Mouse (Mus musculus) heart, embryonic 11.5 days (tissue): ENCODE data around the gene Tep1. TPM values are rescaled to one million over a fixed set of nuclear protein-coding genes. Genes with fewer than 3 reads are reported as not detected.
A peak's percentile ranks its signal among the peaks of the same experiment; 100 is the strongest.

ENCODE experiments used
- ATAC-seq: fragments of 200-750 bp; cut with Nextera tagmentation; replicated peaks from 2 replicates; pipeline ENCODE4 v1.8.0; 2017; ENCODE audit warnings: moderate library complexity; ENCODE audit not compliant: insufficient number of reproducible peaks, low FRiP score, low TSS enrichment
- H3K27ac ChIP-seq: fragments of 300-500 bp; sonication (generic); 2 replicates; pipeline ENCODE4 v1.5.1; 2014; ENCODE audit warnings: mild to moderate bottlenecking, low read depth, low read length
- H3K27me3 ChIP-seq: fragments of 300-500 bp; sonication (generic); 2 replicates; pipeline ENCODE4 v1.6.1; 2014; ENCODE audit warnings: mild to moderate bottlenecking, low read length, mixed read lengths; ENCODE audit not compliant: control insufficient read depth, insufficient read depth
- H3K36me3 ChIP-seq: fragments of 300-500 bp; sonication (generic); 2 replicates; pipeline ENCODE4 v1.6.1; 2014; ENCODE audit warnings: mild to moderate bottlenecking, low read length, moderate library complexity, mixed read lengths; ENCODE audit not compliant: control insufficient read depth, insufficient read depth
- H3K4me1 ChIP-seq: fragments of 300-500 bp; sonication (generic); 2 replicates; pipeline ENCODE4 v1.6.1; 2014; ENCODE audit warnings: low read length; ENCODE audit not compliant: control insufficient read depth, insufficient read depth
- H3K4me2 ChIP-seq: fragments of 300-500 bp; sonication (generic); 2 replicates; pipeline ENCODE4 v1.6.1; 2014; ENCODE audit warnings: mild to moderate bottlenecking, moderate library complexity
- H3K4me3 ChIP-seq: fragments of 300-500 bp; sonication (generic); 2 replicates; pipeline ENCODE4 v1.5.1; 2014; ENCODE audit warnings: low read depth, low read length
- H3K9ac ChIP-seq: fragments of 300-500 bp; sonication (generic); 2 replicates; pipeline ENCODE4 v1.6.1; 2014; ENCODE audit warnings: mild to moderate bottlenecking, low read depth, low read length, moderate library complexity
- H3K9me3 ChIP-seq: fragments of 300-500 bp; sonication (generic); replicated peaks from 2 replicates; pipeline ENCODE4 v1.6.1; 2016; ENCODE audit warnings: low read length; ENCODE audit not compliant: control insufficient read depth
- WGBS: fragments of 180-500 bp; shearing (Covaris S2); extraction: QIAGEN DNeasy Blood & Tissue Kit; methylation state at CpG from one replicate; pipeline ENCODE4 v1.1.7; 2014; ENCODE audit not compliant: insufficient replicate concordance; 5-methylcytosine and 5-hydroxymethylcytosine counted together
- polyA plus RNA-seq: library from polyadenylated mRNA; unstranded; fragments of >200 nt; fragmentation: Nextera tagmentation; extraction: Ambion mirVana; gene quantifications from 2 replicates; pipeline ENCODE4 v1.2.1, GENCODE M21; 2014

Gene Tep1
- polyA plus RNA-seq, 1 experiment from 2014 or later = 4.4 TPM

DNA sequence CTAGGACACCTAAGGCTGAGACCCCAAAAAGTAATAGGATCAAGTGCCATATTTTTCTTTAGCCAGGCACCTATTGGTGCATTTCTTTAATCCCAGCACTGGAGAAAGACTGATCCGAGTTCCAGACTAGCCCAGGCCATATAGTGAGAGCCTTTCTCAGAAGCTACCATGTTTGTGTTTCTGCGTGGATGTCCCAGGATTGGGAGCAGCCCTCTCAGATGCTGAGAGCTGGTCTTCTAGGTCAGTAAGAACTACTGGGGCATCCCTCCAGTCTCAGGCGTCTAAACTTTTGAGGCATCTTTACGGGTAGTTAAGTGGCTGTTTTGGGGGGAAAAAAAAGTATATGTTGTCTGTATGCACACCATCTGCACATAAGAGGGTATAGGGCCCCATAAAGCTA lies 74.4 kb downstream of the Tep1 start:
- H3K4me3 ChIP-seq = no peak overlapping the region
- no peaks in the 10 kb centered on the region for H3K27me3 ChIP-seq
- no peak overlapping the region for H3K27ac ChIP-seq
- ATAC-seq = no peak
- H3K9ac ChIP-seq = no peak overlapping the region
- no peak overlapping the region for H3K4me2 ChIP-seq
- no peaks in the 10 kb centered on the region for H3K4me1 ChIP-seq
- no peaks in the 10 kb centered on the region for H3K9me3 ChIP-seq
- WGBS = 77% methylated on average over 4 of the region's 4 CpGs
- H3K36me3 ChIP-seq = no peaks in the 10 kb centered on the region

DNA sequence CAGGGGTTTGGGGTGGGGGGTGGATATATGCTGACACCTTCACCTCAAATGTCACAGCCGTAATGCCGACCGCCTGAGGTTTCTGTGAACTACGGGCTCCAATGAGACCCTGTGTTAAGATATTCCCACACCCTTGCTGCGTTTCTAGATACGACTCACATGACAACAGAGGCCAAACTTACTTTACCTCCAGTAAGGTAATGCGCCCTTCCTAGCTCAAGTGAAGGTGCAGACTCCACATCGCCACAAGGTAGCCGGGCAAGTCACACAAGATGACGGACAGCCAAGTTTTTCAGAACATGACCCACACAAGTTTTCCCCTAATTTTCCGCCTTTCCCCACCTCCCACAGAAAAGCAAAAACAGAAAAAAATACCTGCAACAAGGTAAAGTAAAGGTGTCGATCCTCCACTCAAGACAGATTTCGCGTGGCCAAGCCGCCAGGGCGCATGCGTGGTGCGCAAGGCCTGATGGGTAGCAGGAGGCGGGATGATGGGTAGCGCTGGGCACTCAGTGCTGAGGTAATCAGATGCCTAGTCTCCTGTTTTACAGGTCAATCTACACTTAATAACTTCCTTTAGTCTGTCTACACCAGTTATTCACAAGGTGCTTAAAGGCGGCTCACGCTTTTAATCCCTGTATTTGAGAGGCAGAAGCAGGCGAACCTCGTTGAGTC lies 75.0 kb downstream of the Tep1 start:
- H3K36me3 ChIP-seq = no peaks in the 10 kb centered on the region
- H3K4me3 ChIP-seq = no peak overlapping the region
- no peak overlapping the region for H3K4me2 ChIP-seq
- no peaks in the 10 kb centered on the region for H3K4me1 ChIP-seq
- 86% methylated on average over 24 of the region's 24 CpGs for WGBS
- no peaks in the 10 kb centered on the region for H3K27me3 ChIP-seq
- no peak overlapping the region for H3K27ac ChIP-seq
- no peak overlapping the region for H3K9ac ChIP-seq
- no peak for ATAC-seq
- no peaks in the 10 kb centered on the region for H3K9me3 ChIP-seq

DNA sequence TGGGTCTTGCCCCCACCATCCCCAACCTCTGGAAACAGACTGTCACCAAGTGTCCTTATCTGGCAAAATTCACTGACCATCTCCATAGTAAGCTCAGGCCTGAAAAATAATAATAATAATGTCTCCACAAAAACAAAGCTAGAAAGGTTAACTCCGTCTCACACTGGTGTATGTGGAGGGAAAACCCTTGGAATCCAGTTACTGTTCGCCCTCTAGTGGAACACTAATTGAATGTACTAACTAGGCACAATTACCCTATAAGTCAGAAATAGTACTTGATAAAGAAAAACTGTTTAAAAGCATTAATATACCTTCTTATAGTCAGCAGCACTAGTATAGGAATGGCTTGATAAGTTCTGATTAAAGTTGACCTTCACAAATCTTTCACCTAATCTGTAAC lies 82.2 kb downstream of the Tep1 start:
- Histone ChIP-seq H3K9me3 (no peaks in the 10 kb centered on the region), H3K4me3 (no peak overlapping the region), H3K36me3 (no peaks in the 10 kb centered on the region), H3K27me3 (no peaks in the 10 kb centered on the region), H3K27ac (no peak overlapping the region), H3K9ac (no peak overlapping the region), H3K4me1 (0 out of 2 replicates have a peak, but pooled peaks cover 2% of the 10 kb centered on the region), H3K4me2 (no peak overlapping the region)
- ATAC-seq = no peak
- WGBS = 9% methylated on average over 2 of the region's 2 CpGs

DNA sequence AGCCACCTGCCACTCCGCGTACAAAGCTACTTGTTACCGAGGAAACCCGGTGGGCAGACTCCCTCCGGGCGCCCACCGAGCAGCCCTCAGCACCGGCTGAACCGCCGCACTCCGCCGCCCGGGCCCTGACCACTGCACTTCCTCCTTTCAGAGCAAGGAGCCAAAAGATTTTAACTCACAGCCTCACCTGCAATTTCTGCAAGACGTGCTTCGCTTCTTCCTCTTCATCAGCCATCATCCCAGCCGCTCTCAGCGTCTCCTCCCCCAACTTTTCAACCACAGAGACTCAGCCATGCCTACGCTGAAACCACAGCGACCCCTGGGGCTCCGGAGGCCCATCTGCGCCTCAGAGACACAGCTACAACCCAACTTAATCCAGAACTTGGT lies 85.1 kb downstream of the Tep1 start, which contains the start of gene Ttc5:
Ttc5 (minus strand) TSS at position 269 of the 387 bp plus-strand sequence.
- H3K27me3 ChIP-seq = no peaks in the 10 kb centered on the region
- 0 out of 2 replicates have a peak within 1 kb of the TSS, but pooled peaks have one; percentile 22 for H3K27ac ChIP-seq
- peak within 1 kb of the TSS; percentile 83 for H3K9ac ChIP-seq
- H3K4me3 ChIP-seq = peak within 1 kb of the TSS; percentile 88
- H3K4me2 ChIP-seq = peak within 1 kb of the TSS; percentile 63
- H3K4me1 ChIP-seq = 0 out of 2 replicates have a peak, but pooled peaks cover 2% of the 10 kb centered on the region
- peak; percentile 90 for ATAC-seq
- H3K36me3 ChIP-seq = peaks cover 6% of the 10 kb centered on the region; the same call in 1 of the 2 replicates
- H3K9me3 ChIP-seq = no peaks in the 10 kb centered on the region
- under 1% methylated on average over 21 of the region's 21 CpGs for WGBS

DNA sequence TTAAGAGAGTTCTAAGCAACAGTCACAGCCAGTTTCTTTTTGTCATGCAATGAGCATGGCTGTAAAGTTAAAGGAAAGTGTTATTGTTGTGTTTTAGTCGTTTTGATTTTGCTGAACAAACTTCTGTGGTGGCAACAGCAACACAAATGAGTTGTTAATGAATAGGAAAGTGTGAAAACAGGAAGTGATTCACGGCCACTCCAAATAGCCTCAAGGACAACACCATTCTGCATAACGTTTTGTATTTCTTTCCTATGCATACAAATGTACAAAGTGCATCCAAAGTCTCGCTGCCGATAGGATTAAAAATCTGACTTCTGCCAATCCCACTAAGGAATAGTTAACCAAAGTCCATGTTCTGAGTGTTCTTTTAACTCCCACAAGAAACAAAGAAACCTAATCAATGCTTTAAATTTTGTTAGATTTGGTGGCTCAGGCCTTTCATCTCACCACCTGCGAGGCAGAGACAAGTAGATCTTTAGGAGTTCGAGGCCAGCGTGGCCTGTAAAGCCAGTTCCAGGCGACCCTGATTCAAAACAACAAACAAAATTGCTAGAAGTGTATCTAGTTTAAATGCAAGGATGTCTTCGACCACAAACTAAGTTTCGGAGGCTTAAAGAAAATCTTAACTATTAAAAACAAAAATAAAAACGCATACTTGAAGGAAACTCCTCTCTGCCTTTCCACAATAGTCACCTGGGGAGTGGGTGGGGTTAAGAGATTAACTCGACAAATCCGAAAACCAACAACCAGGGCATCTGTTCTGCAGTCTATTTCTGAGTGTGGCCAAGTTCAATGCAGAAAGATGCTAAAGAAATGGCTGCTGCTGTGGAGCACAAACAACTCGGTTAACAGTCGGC lies 85.7 kb downstream of the Tep1 start:
- peak overlapping the region; percentile 83 for H3K9ac ChIP-seq
- ATAC-seq = no peak
- WGBS = 23% methylated on average over 16 of the region's 16 CpGs
- H3K4me2 ChIP-seq = peak overlapping the region; percentile 63
- peaks cover 6% of the 10 kb centered on the region; the same call in 1 of the 2 replicates for H3K36me3 ChIP-seq
- 0 out of 2 replicates have a peak, but pooled peaks cover 2% of the 10 kb centered on the region for H3K4me1 ChIP-seq
- peak overlapping the region; percentile 88 for H3K4me3 ChIP-seq
- H3K9me3 ChIP-seq = no peaks in the 10 kb centered on the region
- H3K27me3 ChIP-seq = no peaks in the 10 kb centered on the region
- H3K27ac ChIP-seq = 0 out of 2 replicates have a peak overlapping the region, but pooled peaks have one; percentile 22

DNA sequence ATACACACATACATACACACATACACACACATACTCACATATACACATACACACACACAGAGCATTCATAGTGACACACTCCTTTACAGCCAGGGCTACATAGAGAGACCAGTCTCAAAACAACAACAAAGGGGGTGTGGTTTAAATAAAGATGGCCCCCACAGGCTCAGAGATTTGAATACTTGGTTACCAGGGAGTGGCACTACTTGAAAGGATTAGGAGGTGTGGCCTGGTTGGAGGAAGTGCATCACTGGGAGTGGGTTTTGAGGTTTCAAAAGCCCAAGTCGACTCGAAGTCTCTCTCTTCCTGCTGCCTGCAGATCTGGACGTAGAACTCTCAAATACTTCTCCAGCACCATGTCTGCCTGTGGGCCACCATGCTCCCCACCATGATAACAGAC lies 88.2 kb downstream of the Tep1 start:
- Histone ChIP-seq H3K27ac (no peak overlapping the region), H3K4me1 (0 out of 2 replicates have a peak, but pooled peaks cover 2% of the 10 kb centered on the region), H3K9ac (no peak overlapping the region), H3K36me3 (peaks cover 10% of the 10 kb centered on the region; the same call in 1 of the 2 replicates), H3K9me3 (no peaks in the 10 kb centered on the region), H3K4me3 (no peak overlapping the region), H3K4me2 (no peak overlapping the region), H3K27me3 (no peaks in the 10 kb centered on the region)
- no peak for ATAC-seq
- 92% methylated on average over 3 of the region's 3 CpGs for WGBS

Other genes with a start within 250 kb of the Tep1 start
- not detected in 2 replicates for gene Olfr745, start 231.2 kb downstream of the Tep1 start, polyA plus RNA-seq
- not detected in 2 replicates for gene Olfr746, start 223.5 kb downstream of the Tep1 start, polyA plus RNA-seq
- not detected in 2 replicates for gene Olfr747, start 177.4 kb downstream of the Tep1 start, polyA plus RNA-seq
- not detected in 2 replicates for gene Olfr748, start 163.2 kb downstream of the Tep1 start, polyA plus RNA-seq
- gene Olfr749, start 125.5 kb downstream of the Tep1 start, polyA plus RNA-seq = not detected in 2 replicates
- gene Ttc5, start 85.0 kb downstream of the Tep1 start, polyA plus RNA-seq = 51.7 and 55.8 TPM in 2 replicates
- gene Ccnb1ip1, start 62.8 kb downstream of the Tep1 start, polyA plus RNA-seq = not detected in 2 replicates
- 45.2 and 48.5 TPM in 2 replicates for gene Parp2, start 62.7 kb downstream of the Tep1 start, polyA plus RNA-seq
- 0.11 TPM in 1 of 2 replicates, not detected in the other for gene Klhl33, start 26.9 kb upstream of the Tep1 start, polyA plus RNA-seq
- gene Osgep, start 54.3 kb upstream of the Tep1 start, polyA plus RNA-seq = 124 and 136 TPM in 2 replicates
- 177 and 188 TPM in 2 replicates for gene Apex1, start 54.4 kb upstream of the Tep1 start, polyA plus RNA-seq
- 30.3 and 33.6 TPM in 2 replicates for gene Pip4p1, start 60.3 kb upstream of the Tep1 start, polyA plus RNA-seq
- gene Pnp, start 60.5 kb upstream of the Tep1 start, polyA plus RNA-seq = 46.6 and 49.6 TPM in 2 replicates
- not detected in 2 replicates for gene Gm49342, start 74.0 kb upstream of the Tep1 start, polyA plus RNA-seq
- gene Pnp2, start 85.4 kb upstream of the Tep1 start, polyA plus RNA-seq = 0.47 and 0.61 TPM in 2 replicates
- 0.23 and 0.24 TPM in 2 replicates for gene Rnase10, start 137.2 kb upstream of the Tep1 start, polyA plus RNA-seq
- gene Rnase9, start 171.3 kb upstream of the Tep1 start, polyA plus RNA-seq = not detected in 2 replicates
- not detected in 2 replicates for gene Rnase11, start 179.6 kb upstream of the Tep1 start, polyA plus RNA-seq
- gene Rnase12, start 187.1 kb upstream of the Tep1 start, polyA plus RNA-seq = 0.46 TPM in 1 of 2 replicates, not detected in the other
- gene Olfr750, start 203.9 kb upstream of the Tep1 start, polyA plus RNA-seq = not detected in 2 replicates
- 11.5 and 12.6 TPM in 2 replicates for gene Rnase4, start 220.5 kb upstream of the Tep1 start, polyA plus RNA-seq
- gene Ang, start 220.6 kb upstream of the Tep1 start, polyA plus RNA-seq = 2.1 and 2.8 TPM in 2 replicates
- not detected in 2 replicates for gene Eddm3b, start 243.9 kb upstream of the Tep1 start, polyA plus RNA-seq